Mouse (Mus musculus): Measurements from ENCODE around the gene Zmynd8.

GRCm38 (mm10) chr2:165857395-165857831 is 41.4 kb downstream of the Zmynd8 start:
- TF ChIP-seq CTCF (IDR thresholded peaks at IDR 0.05; ENCODE audit: low read depth) (no peak), EP300 (IDR thresholded peaks at IDR 0.05; ENCODE audit: low read depth) (no peak)

All from liver, postnatal 0 days (tissue).